Mouse (Mus musculus): ENCODE measurements around the gene Gm49366.

- no peak for TF ChIP-seq POLR2A (IDR thresholded peaks at IDR 0.05; ENCODE audit: extremely low read depth, insufficient read depth, low read length)
- no peak for TF ChIP-seq CTCF (IDR thresholded peaks at IDR 0.05; ENCODE audit: extremely low read depth, insufficient read depth, low read length)
Measured at GRCm38 (mm10) chr12:84023052-84023745, 15.5 kb upstream of the Gm49366 start.

Measured in cortical plate, adult 2 months (tissue).